Mouse (Mus musculus) leukemia stem cell, adult 10-12 weeks (primary cell): ENCODE measurements around the gene Hist1h1c. TPM values are rescaled to one million over a fixed set of nuclear protein-coding genes. Genes with fewer than 3 reads are reported as not detected.

ENCODE experiments used
- polyA plus RNA-seq: library from polyadenylated mRNA; stranded (reverse); fragments of >175 nt; gene quantifications from 2 replicates; pipeline ENCODE4 v1.2.3, GENCODE M21; 2012; ENCODE audit warnings: low replicate concordance

Gene Hist1h1c
- 13.0 and 32.3 TPM in 2 replicates for polyA plus RNA-seq

GRCm38 (mm10) chr13:23738677-23739068, at the start of gene Hist1h1c:
Gene Hist1h1c (plus strand): TSS chr13:23738808.

GRCm38 (mm10) chr13:23695514-23695913, 43.1 kb upstream of the Hist1h1c start, which contains the start of gene Hist1h1t:
Gene Hist1h1t (plus strand): TSS chr13:23695814.

GRCm38 (mm10) chr13:23698300-23698693, 40.3 kb upstream of the Hist1h1c start, which contains the start of gene Hist1h4c:
Gene Hist1h4c (minus strand): TSS chr13:23698454.

GRCm38 (mm10) chr13:23710374-23711089, 28.1 kb upstream of the Hist1h1c start, which contains the start of gene Hfe:
Gene Hfe (minus strand): TSS chr13:23710854.

GRCm38 (mm10) chr13:23745381-23746161, 7.0 kb downstream of the Hist1h1c start, which contains the start of gene Hist1h3c:
Gene Hist1h3c (minus strand): TSS chr13:23745602.

GRCm38 (mm10) chr13:23746201-23747080, 7.8 kb downstream of the Hist1h1c start, which contains the start of gene Hist1h2bb:
Gene Hist1h2bb (plus strand): TSS chr13:23746734.

GRCm38 (mm10) chr13:23750839-23751477, 12.3 kb downstream of the Hist1h1c start, which contains the start of gene Hist1h2ab:
Gene Hist1h2ab (plus strand): TSS chr13:23751126.

GRCm38 (mm10) chr13:23752067-23752741, 13.6 kb downstream of the Hist1h1c start, which contains the start of gene Hist1h3b:
Gene Hist1h3b (plus strand): TSS chr13:23752267.

GRCm38 (mm10) chr13:23756790-23757189, 18.2 kb downstream of the Hist1h1c start, which contains the start of gene Hist1h4b:
Gene Hist1h4b (plus strand): TSS chr13:23757013.

GRCm38 (mm10) chr13:23760972-23761864, 22.6 kb downstream of the Hist1h1c start, which contains the start of gene Hist1h4a:
Gene Hist1h4a (minus strand): TSS chr13:23761230.

GRCm38 (mm10) chr13:23761871-23762821, 23.5 kb downstream of the Hist1h1c start, which contains the start of gene Hist1h3a:
Gene Hist1h3a (minus strand): TSS chr13:23762386.

GRCm38 (mm10) chr13:23763586-23764323, 25.1 kb downstream of the Hist1h1c start, which contains the start of gene Hist1h1a:
Gene Hist1h1a (plus strand): TSS chr13:23763666.

GRCm38 (mm10) chr13:23769613-23770012, 31.0 kb downstream of the Hist1h1c start, which contains the start of gene Trim38:
Gene Trim38 (plus strand): TSS chr13:23769913.

